Mouse (Mus musculus): ENCODE measurements around the gene Syt11. TPM values are rescaled to one million over a fixed set of nuclear protein-coding genes. Genes with fewer than 3 reads are reported as not detected.
"Not testable (repeated sequence)": the region's sequence is repeated elsewhere in the genome, so short reads cannot be mapped to it uniquely, and the experiment has no call there.

Gene Syt11
- total RNA-seq (2022) = 100 to 1,000 TPM; 494 to 515 (median 510) TPM

- not testable (repeated sequence) for DNase-seq (ENCODE audit: low spot score in 2 of 2)
These were observed at the start of gene Syt11 for GRCm38 (mm10) chr3:88774939-88775841. Gene Syt11, minus strand, starts transcription at chr3:88775164.

- DNase-seq (ENCODE audit: low spot score in 2 of 2) = no peak
These were observed 29.1 kb upstream of the Syt11 start for GRCm38 (mm10) chr3:88803910-88804540.

DNA sequence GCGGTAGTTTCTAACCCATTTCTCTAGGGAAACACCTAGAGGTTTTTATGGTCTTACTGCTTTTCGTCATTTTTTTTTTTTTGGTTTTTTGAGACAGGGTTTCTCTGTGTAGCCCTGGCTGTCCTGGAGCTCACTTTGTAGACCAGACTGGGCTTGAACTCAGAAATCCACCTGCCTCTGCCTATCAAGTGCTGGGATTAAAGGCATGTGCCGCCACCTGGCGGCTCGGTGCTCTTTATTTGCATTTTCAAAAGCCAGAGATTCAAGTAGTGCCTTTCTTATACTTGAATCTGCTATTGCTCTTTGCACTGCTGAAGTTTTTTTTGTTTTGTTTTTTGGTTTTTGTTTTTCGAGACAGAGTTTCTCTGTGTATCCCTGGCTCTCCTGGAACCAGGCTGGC, 22.5 kb upstream of the Syt11 start:
- DNase-seq (ENCODE audit: low spot score in 2 of 2) = not testable (repeated sequence)

DNA sequence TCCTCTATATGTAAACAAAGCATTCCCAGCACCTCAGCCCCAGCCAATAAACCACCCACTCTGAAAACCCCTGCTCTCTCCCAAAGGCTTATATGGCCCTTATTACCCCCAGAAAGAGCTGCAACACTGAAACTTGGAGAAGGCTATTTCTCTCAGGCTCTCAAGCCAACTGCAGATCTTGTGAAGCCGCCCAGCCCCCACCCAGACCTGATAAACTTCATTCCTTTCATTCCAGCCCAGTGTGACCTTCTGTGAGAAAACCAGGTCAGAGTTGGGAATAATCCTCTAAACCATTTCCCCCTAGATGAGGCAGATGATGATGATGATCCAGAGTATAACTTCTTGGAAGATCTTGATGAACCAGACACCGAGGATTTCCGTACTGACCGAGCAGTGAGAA, 13.1 kb upstream of the Syt11 start:
- not testable (repeated sequence) for DNase-seq (ENCODE audit: low spot score in 2 of 2)

DNA sequence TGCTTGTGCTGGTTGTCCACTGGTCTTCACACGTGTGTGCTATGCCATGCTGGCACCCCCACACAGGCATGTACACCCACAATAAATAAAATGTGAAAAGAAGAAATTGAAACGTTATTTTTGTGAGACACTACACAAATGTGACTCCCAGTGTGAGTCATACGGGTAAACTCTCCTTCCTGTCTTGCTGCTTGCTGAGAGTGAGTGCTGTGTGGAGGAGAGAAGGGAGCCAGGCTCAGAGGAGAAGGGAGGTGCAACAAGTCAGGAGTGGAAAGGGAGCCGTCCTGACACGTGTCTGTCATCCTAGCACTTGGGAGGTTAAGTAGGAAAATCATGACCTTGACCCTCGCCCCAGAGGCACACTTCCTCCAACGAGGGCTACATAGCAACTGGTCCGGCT, 11.8 kb upstream of the Syt11 start:
- DNase-seq (ENCODE audit: low spot score in 2 of 2) = not testable (repeated sequence)

GRCm38 (mm10) chr3:88786323-88786722, 11.4 kb upstream of the Syt11 start:
- not testable (repeated sequence) for DNase-seq (ENCODE audit: low spot score in 2 of 2)

GRCm38 (mm10) chr3:88784889-88785288, 9.9 kb upstream of the Syt11 start:
- no peak for DNase-seq (ENCODE audit: low spot score in 2 of 2)

DNA sequence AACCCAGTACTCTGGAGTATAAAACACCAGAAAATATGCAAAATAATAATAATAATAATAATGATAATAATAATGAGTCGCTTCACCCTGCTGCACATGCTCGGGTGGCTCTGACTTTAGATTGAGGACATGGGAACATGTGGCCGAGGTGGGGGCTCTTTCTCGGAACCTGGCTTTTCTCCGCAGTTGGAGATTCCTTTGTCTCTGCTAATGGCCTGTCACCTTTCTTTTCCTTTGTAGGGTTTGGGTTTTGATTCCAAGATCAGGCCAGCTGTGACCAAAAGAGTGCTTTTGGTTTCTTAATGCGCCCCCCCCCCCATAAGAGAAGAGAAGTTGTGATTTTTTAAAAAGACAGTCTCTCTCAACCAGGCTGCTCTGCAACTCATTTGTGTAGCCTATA, 1.8 kb downstream of the Syt11 start:
- DNase-seq (ENCODE audit: low spot score in 2 of 2) = peak in 1 of 2 experiments; percentile 4

DNA sequence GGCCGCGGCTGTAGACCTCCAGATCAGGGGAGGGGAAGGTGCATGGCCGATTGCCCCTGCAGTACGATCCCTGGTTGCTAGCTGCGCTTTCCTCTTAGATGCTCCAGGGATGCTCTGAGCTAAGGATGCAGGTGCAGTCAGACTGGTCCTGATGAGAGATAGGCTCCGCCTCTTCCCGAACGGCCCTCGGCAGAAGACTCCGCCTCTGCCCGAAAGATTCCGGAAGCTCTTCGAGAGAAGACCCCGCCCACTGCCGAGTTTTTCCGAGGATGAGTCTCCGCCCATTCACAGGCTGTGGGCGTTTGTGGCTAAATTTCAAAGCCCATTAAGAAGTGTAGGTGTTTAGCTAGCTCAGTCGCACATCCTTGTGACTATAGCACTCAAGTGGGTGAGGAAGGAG, 2.6 kb downstream of the Syt11 start:
- peak; percentile 95 to 96 for DNase-seq (ENCODE audit: low spot score in 2 of 2)

DNA sequence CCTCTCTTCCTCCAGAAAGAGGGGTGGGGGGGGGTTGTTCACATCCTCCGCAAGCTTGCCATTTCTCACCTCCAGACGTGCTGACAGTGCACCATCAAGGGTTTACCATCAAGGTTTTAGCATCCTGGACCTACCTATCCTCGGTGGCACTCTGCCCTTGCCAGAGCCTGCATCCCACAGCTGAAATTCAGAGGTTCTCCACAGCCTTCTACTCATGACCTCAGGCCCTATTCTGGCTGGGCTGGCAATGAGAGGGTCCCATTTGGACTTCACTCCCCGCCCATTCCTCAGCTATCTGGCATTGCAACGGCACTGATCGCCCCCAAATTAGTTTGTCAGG, 3.1 kb downstream of the Syt11 start:
- DNase-seq (ENCODE audit: low spot score in 2 of 2) = not testable (repeated sequence)

DNA sequence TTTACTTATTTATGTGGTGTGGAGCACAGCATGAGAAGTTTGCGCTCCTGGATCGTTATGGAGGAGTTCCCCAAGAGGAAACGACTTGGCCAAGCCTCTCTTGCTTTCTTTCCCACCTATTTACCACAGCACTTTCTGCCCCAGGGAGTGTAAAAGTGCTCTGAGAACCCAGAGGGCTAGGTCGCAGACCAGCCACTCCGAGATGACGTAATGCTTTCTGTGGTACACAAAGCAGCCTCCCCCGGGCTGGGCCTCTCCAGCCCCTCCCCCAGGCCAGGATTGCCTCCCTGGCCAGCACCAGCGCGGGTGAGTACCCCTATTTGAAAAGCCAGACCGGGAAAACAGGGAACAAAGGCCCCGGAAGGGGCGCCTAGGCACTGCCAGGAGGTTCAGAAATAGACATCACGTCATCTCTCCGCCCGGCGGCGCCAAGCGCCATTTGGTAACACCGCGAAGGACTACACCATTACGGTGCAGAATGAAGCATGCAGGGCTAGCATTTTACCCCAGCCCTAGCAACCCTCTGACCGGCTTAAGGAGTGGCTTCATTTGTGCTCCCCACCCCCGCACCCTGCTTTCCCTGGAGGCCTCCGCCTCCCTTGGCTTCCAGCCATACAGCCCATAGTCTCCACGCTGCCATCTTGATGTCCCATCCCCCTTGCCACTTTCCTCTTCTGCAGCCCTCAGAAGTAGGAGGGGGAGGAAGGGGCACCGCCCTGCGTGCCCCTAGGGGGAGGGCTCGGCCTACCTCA, 3.6 kb downstream of the Syt11 start:
- peak; percentile 79 to 85 for DNase-seq (ENCODE audit: low spot score in 2 of 2)

- DNase-seq (ENCODE audit: low spot score in 2 of 2) = no peak
These were observed 12.5 kb downstream of the Syt11 start for GRCm38 (mm10) chr3:88762401-88762831.

- DNase-seq (ENCODE audit: low spot score in 2 of 2) = no peak
These were observed 13.3 kb downstream of the Syt11 start for GRCm38 (mm10) chr3:88761619-88762018.

DNA sequence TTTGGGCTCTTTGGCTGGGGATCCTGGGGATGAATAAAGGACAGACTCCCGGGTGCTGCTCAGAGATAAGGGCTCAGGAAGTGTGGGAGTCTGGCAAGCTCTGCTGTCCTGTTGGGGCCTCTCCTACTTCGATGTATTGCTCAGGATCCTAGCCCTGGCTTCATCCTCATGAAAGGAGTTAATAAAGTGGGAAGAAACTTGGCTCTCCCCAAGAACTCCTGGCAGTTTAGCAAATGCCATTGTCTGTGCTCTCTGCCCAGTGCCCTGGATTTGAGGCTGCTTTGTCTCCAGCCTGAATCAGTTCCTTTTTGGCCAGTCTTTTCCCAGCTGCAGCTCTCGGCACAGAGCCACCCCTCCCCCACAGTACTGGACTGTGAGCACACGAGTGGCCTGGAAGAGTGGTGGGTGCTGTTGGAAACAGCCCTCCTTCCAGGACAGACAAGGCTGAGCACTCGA, 16.9 kb downstream of the Syt11 start:
- DNase-seq (ENCODE audit: low spot score in 2 of 2) = peak; percentile 90 to 91

GRCm38 (mm10) chr3:88756276-88756675, 18.7 kb downstream of the Syt11 start:
- peak; percentile 43 to 62 for DNase-seq (ENCODE audit: low spot score in 2 of 2)

GRCm38 (mm10) chr3:88755541-88755940, 19.4 kb downstream of the Syt11 start:
- DNase-seq (ENCODE audit: low spot score in 2 of 2) = no peak

DNA sequence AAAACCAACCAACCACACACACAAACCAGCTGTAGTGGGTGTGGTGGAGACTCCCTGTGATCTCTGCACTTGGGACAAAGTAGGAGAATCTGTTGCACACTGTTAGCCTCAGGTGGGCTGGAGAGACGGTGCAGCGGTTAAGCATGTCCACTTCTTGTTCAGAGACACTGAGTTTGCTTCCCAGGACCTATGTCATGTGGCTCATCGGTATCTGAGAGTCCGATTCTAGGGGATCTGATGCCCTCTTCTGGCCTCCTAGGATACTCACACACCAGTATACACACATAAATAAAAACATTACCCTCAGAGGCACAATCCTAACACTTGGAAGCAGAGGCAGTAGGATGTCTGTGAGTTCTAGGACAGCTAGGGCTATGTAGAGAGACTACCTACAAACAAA, 20.7 kb downstream of the Syt11 start:
- DNase-seq (ENCODE audit: low spot score in 2 of 2) = no peak

- DNase-seq (ENCODE audit: low spot score in 2 of 2) = no peak
These were observed 28.1 kb downstream of the Syt11 start for GRCm38 (mm10) chr3:88746871-88747231.

GRCm38 (mm10) chr3:88746139-88746870, 28.7 kb downstream of the Syt11 start:
- DNase-seq (ENCODE audit: low spot score in 2 of 2) = no peak

GRCm38 (mm10) chr3:88745534-88745933, 29.4 kb downstream of the Syt11 start:
- DNase-seq (ENCODE audit: low spot score in 2 of 2) = no peak

DNA sequence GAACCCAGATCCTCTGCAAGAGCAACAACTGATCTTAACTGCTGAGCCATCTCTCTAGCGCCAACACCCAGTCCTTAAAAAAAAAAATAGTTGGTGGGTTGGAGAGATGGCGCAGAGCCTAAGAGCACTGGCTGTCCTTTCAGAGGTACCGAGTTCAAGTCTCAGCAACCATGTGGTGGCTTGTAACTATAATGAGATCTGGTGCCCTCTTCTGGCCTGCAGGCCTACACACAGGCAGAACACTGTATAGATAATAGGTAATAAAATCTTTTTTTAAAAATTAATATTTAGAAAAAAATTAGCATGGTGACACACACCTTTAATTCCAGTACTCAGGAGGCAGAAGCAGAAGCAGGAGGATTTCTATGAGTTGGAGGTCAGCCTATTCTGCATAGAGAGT, 34.8 kb downstream of the Syt11 start:
- no peak for DNase-seq (ENCODE audit: low spot score in 2 of 2)
